Mouse (Mus musculus) liver, embryonic 11.5 days (tissue): ENCODE results near the gene Vmn2r18. TPM values are rescaled to one million over a fixed set of nuclear protein-coding genes. Genes with fewer than 3 reads are reported as not detected.

Experiments
- ATAC-seq: fragments of 200-750 bp; cut with Nextera tagmentation; replicated peaks from 2 replicates; pipeline ENCODE4 v1.8.0; 2017; ENCODE audit warnings: moderate number of reproducible peaks, mild to moderate bottlenecking, moderate TSS enrichment, moderate library complexity; ENCODE audit not compliant: low FRiP score
- DNase-seq: peaks from one replicate; pipeline ENCODE4 v3.0.0-alpha.2; 2017; ENCODE audit warnings: low spot score
- H3K27ac ChIP-seq: fragments of 300-500 bp; sonication (generic); 2 replicates; pipeline ENCODE4 v1.5.1; 2014; ENCODE audit warnings: mild to moderate bottlenecking, low read depth, low read length, control low read depth
- H3K27me3 ChIP-seq: fragments of 300-500 bp; sonication (generic); replicated peaks from 2 replicates; pipeline ENCODE4 v1.6.1; 2014; ENCODE audit warnings: low read length, mixed read lengths; ENCODE audit not compliant: control insufficient read depth, insufficient read depth
- H3K36me3 ChIP-seq: fragments of 300-500 bp; sonication (generic); 2 replicates; pipeline ENCODE4 v1.6.1; 2014; ENCODE audit warnings: mild to moderate bottlenecking, low read length, moderate library complexity, mixed read lengths; ENCODE audit not compliant: control insufficient read depth, insufficient read depth
- H3K4me1 ChIP-seq: fragments of 300-500 bp; sonication (generic); replicated peaks from 2 replicates; pipeline ENCODE4 v1.6.1; 2014; ENCODE audit warnings: low read length, mixed read lengths; ENCODE audit not compliant: control insufficient read depth, insufficient read depth
- H3K4me2 ChIP-seq: fragments of 300-500 bp; sonication (generic); 2 replicates; pipeline ENCODE4 v1.6.1; 2014; ENCODE audit warnings: mild to moderate bottlenecking, control low read depth, moderate library complexity
- H3K4me3 ChIP-seq: fragments of 300-500 bp; sonication (generic); 2 replicates; pipeline ENCODE4 v1.5.1; 2014; ENCODE audit warnings: low read depth, low read length, control low read depth
- H3K9ac ChIP-seq: fragments of 300-500 bp; sonication (generic); 2 replicates; pipeline ENCODE4 v1.6.1; 2014; ENCODE audit warnings: low read depth, low read length, control low read depth
- H3K9me3 ChIP-seq: fragments of 300-500 bp; sonication (generic); 2 replicates; pipeline ENCODE4 v1.6.1; 2016; ENCODE audit warnings: low read length, inconsistent platforms, mixed read lengths; ENCODE audit not compliant: control insufficient read depth
- WGBS: fragments of 180-500 bp; shearing (Covaris S2); extraction: QIAGEN DNeasy Blood & Tissue Kit; methylation state at CpG from one replicate; pipeline ENCODE4 v1.1.7; 2014; 5-methylcytosine and 5-hydroxymethylcytosine counted together
- polyA plus RNA-seq: library from polyadenylated mRNA; unstranded; fragments of >200 nt; fragmentation: Nextera tagmentation; extraction: Ambion mirVana; gene quantifications from 2 replicates; pipeline ENCODE4 v1.2.1, GENCODE M21; 2014

Gene Vmn2r18
- 0.09 and 0.18 TPM in 2 replicates for polyA plus RNA-seq

GRCm38 (mm10) chr5:151605921-151606320, at the start of gene Vmn2r18:
Gene Vmn2r18, minus strand, starts transcription at chr5:151606021.
- Histone ChIP-seq H3K36me3 (no peaks in the 10 kb centered on the region), H3K4me3 (no peak within 1 kb of the TSS), H3K9me3 (no peaks in the 10 kb centered on the region), H3K4me1 (no peaks in the 10 kb centered on the region), H3K9ac (no peak within 1 kb of the TSS), H3K4me2 (no peak within 1 kb of the TSS), H3K27ac (no peak within 1 kb of the TSS), H3K27me3 (no peaks in the 10 kb centered on the region)
- DNase-seq (no peak), ATAC-seq (no peak)
- 80% methylated on average over 3 of the region's 3 CpGs for WGBS

DNA sequence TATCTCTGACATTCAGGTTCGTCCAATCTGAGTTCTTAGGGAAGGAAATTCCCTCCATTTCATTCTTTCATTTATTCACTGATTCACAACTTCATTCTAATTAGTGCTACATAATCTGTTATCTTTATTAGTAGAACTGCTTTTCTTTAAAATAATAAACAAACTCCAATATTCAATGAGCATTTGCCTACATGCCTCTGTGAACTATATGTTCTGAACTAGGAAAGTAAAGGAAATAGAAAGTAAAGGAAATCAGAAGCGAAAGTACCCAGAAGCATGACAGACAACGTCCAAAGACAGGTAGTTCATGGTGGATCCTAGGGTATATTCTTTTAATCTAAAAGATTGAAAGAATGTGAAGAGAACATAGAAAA, 45.6 kb upstream of the Vmn2r18 start:
- DNase-seq (no peak), ATAC-seq (no peak)
- Histone ChIP-seq H3K27me3 (no peaks in the 10 kb centered on the region), H3K9ac (no peak overlapping the region), H3K36me3 (peaks cover 16% of the 10 kb centered on the region), H3K9me3 (no peaks in the 10 kb centered on the region), H3K27ac (no peak overlapping the region), H3K4me3 (no peak overlapping the region; the same call in 1 of the 2 replicates), H3K4me1 (no peaks in the 10 kb centered on the region; the same call in 1 of the 2 replicates), H3K4me2 (peak overlapping the region; percentile 82)
- 65% methylated on average over 3 of the region's 3 CpGs for WGBS

- peak within 1 kb of the TSS; percentile 66; the same call in 1 of the 2 replicates for H3K27ac ChIP-seq
- WGBS, result under 1% methylated on average over 39 of the region's 42 CpGs
These were observed 45.0 kb upstream of the Vmn2r18 start, which contains the start of gene Rfc3 for GRCm38 (mm10) chr5:151650700-151651410. Gene Rfc3, minus strand, starts transcription at chr5:151651242.

GRCm38 (mm10) chr5:151644845-151645244, 39.0 kb upstream of the Vmn2r18 start:
- no peaks in the 10 kb centered on the region for H3K9me3 ChIP-seq
- no peaks in the 10 kb centered on the region for H3K27me3 ChIP-seq
- 87% methylated on average over 7 of the region's 7 CpGs for WGBS
- H3K4me1 ChIP-seq, result no peaks in the 10 kb centered on the region; the same call in 1 of the 2 replicates
- ATAC-seq (no peak; the same call in 1 of the 2 replicates), DNase-seq (no peak)
- H3K27ac ChIP-seq, result no peak overlapping the region
- H3K4me2 ChIP-seq, result no peak overlapping the region
- H3K9ac ChIP-seq, result no peak overlapping the region
- peaks cover 55% of the 10 kb centered on the region for H3K36me3 ChIP-seq
- no peak overlapping the region for H3K4me3 ChIP-seq

More at GRCm38 (mm10) chr5:151650700-151651410, 45.0 kb upstream of the Vmn2r18 start, which contains the start of gene Rfc3:
- peak; percentile 98 for DNase-seq
- Histone ChIP-seq H3K4me3 (peak within 1 kb of the TSS; percentile 79), H3K36me3 (peaks cover 18% of the 10 kb centered on the region), H3K4me1 (no peaks in the 10 kb centered on the region; the same call in 1 of the 2 replicates), H3K9ac (peak within 1 kb of the TSS; percentile 77), H3K4me2 (peak within 1 kb of the TSS; percentile 82), H3K27me3 (no peaks in the 10 kb centered on the region), H3K9me3 (no peaks in the 10 kb centered on the region)
- peak; percentile 99 for ATAC-seq

- H3K27me3 ChIP-seq, result no peaks in the 10 kb centered on the region
- DNase-seq (no peak), ATAC-seq (no peak)
- peaks cover 47% of the 10 kb centered on the region for H3K36me3 ChIP-seq
- no peaks in the 10 kb centered on the region for H3K4me1 ChIP-seq
- H3K9ac ChIP-seq, result no peak overlapping the region
- H3K9me3 ChIP-seq, result no peaks in the 10 kb centered on the region
- no peak overlapping the region for H3K4me3 ChIP-seq
- H3K4me2 ChIP-seq, result no peak overlapping the region
- WGBS, result 83% methylated on average over 5 of the region's 5 CpGs
- no peak overlapping the region for H3K27ac ChIP-seq
These were observed 37.0 kb upstream of the Vmn2r18 start for GRCm38 (mm10) chr5:151642867-151643266.

- WGBS, result 82% methylated on average over 1 of the region's 1 CpGs
- Histone ChIP-seq H3K36me3 (peaks cover 43% of the 10 kb centered on the region), H3K9ac (no peak overlapping the region), H3K27ac (no peak overlapping the region), H3K4me2 (no peak overlapping the region), H3K4me1 (no peaks in the 10 kb centered on the region), H3K4me3 (no peak overlapping the region), H3K27me3 (no peaks in the 10 kb centered on the region), H3K9me3 (no peaks in the 10 kb centered on the region)
- ATAC-seq (no peak), DNase-seq (no peak)
These were observed 36.3 kb upstream of the Vmn2r18 start for GRCm38 (mm10) chr5:151642102-151642501.

GRCm38 (mm10) chr5:151601696-151602095, 4.1 kb downstream of the Vmn2r18 start:
- 36% methylated on average over 1 of the region's 1 CpGs for WGBS
- DNase-seq, result no peak

More at GRCm38 (mm10) chr5:151601696-151602095, 4.1 kb downstream of the Vmn2r18 start:
- H3K9me3 ChIP-seq, result no peaks in the 10 kb centered on the region
- H3K9ac ChIP-seq, result no peak overlapping the region
- no peak overlapping the region for H3K27ac ChIP-seq
- H3K36me3 ChIP-seq, result no peaks in the 10 kb centered on the region
- no peaks in the 10 kb centered on the region for H3K27me3 ChIP-seq
- no peak for ATAC-seq
- no peak overlapping the region for H3K4me2 ChIP-seq
- H3K4me3 ChIP-seq, result no peak overlapping the region
- H3K4me1 ChIP-seq, result no peaks in the 10 kb centered on the region
